11 mouse cellular contexts compared by ENCODE assay signal in the genomic region with DNA sequence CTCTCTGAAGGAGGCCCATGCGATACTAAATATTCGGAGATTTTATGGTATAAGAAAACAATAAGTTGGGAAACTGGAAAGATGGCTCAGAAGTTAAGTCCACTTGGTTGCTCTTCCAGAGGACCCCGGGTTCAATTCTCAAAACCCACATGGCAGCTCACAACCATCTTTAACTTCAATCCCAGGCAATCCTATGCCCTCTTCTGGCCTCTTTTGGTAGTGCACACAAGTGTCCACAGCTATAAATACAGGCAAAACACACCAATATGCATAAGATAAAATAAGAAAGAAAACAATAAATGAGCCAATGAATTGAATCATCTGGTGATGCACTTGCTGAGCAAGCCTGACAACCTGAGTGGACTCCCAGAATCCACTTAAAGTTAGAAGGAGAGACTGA. TPM values are rescaled to one million over a fixed set of nuclear protein-coding genes. Genes with fewer than 3 reads are reported as not detected.
DNase-seq lines count a peak whose midpoint lies in the region; ATAC-seq and TF ChIP-seq lines count a peak whose summit lies in the region.
"Had no signal": no experiment of that assay in that cellular context is flagged by ENCODE, and none has a peak within 500 bp of the region (broad histone marks: within the 10 kb centered on the region; RNA-seq: fewer than 3 reads in every experiment).

No protein-coding gene starts in this region.

- peak; percentile 66 for TF ChIP-seq CTCF in layer of hippocampus, adult 2 months (conservative IDR thresholded peaks at IDR 0.05)

- no peak overlapping the region for H3K27ac ChIP-seq in layer of hippocampus, adult 2 months
- H3K27ac ChIP-seq: kidney, embryonic 15.5 days had no signal

- DNase-seq in adrenal gland, postnatal 10 days = peak; percentile 12
- no peak for DNase-seq in adrenal gland, adult 2 months
- DNase-seq in layer of hippocampus, adult 2 months (ENCODE audit: low spot score in 2 of 2) = no peak
- no peak for DNase-seq in layer of hippocampus, postnatal 14 days (ENCODE audit: low spot score in 2 of 2)
- DNase-seq in B cell, adult 2 months = peak; percentile 37 to 45
- DNase-seq in cerebellum, postnatal 14 days = peak; percentile 65
- DNase-seq in urinary bladder, adult 2 months (ENCODE audit: low spot score) = no peak
- DNase-seq: gastrocnemius, postnatal 36 days had no signal

- no peak for ATAC-seq in frontal cortex, adult (ENCODE audit: low TSS enrichment)

- H3K4me3 ChIP-seq in layer of hippocampus, adult 2 months = no peak overlapping the region
- H3K4me3 ChIP-seq: kidney, embryonic 15.5 days had no signal

RNA-seq across cellular contexts. Expression of a gene that starts 11.3 kb away (rescaled TPM):
- total RNA-seq in adrenal gland, postnatal 10 days (2021) = 10 to 100 TPM in 1 of 2 experiments, 1 to 10 TPM in 1; 9.9 to 12.4 TPM
- 10 to 100 TPM in 1 of 2 experiments, 1 to 10 TPM in 1; 8.0 to 12.3 TPM for total RNA-seq in adrenal gland, adult 2 months (2021)
- 2.6 and 3.1 TPM in 2 replicates for polyA plus RNA-seq in adrenal gland, adult 2 months (2012; rRNA removed)
- 10 to 100 TPM; 12.7 to 13.1 TPM for total RNA-seq in layer of hippocampus, adult 2 months (2021)
- 10 to 100 TPM in 1 of 2 experiments, 1 to 10 TPM in 1; 9.2 to 10.3 TPM for total RNA-seq in layer of hippocampus, postnatal 14 days (2021)
- polyA plus RNA-seq in urinary bladder, adult 2 months (2012; rRNA removed) = 20.0 and 21.6 TPM in 2 replicates
- polyA plus RNA-seq: C2C12 had no signal

RNA-seq across cellular contexts. Expression of a gene that starts 39.1 kb away (rescaled TPM):
- total RNA-seq in adrenal gland, postnatal 10 days (2021) = 10 to 100 TPM in 1 of 2 experiments, 1 to 10 TPM in 1; 9.1 to 13.7 TPM
- total RNA-seq in adrenal gland, adult 2 months (2021) = 1 to 10 TPM; 3.5 to 7.5 TPM
- polyA plus RNA-seq in adrenal gland, adult 2 months (2012; rRNA removed) = 1.5 and 2.2 TPM in 2 replicates
- 1 to 10 TPM; 5.2 to 7.4 TPM for total RNA-seq in layer of hippocampus, adult 2 months (2021)
- total RNA-seq in layer of hippocampus, postnatal 14 days (2021) = 1 to 10 TPM; 4.3 to 5.9 TPM
- polyA plus RNA-seq in urinary bladder, adult 2 months (2012; rRNA removed) = 73.4 and 81.1 TPM in 2 replicates

Comparison
In these comparisons a context has a peak if more than half of its experiments do, and no peak if none do; other contexts are left out.
1. DNase-seq: peak in adrenal gland, postnatal 10 days (single experiment), B cell, adult 2 months (2 of 2) and cerebellum, postnatal 14 days (2 of 2); none in adrenal gland, adult 2 months (single experiment), layer of hippocampus, adult 2 months (0 of 2), layer of hippocampus, postnatal 14 days (0 of 2) and urinary bladder, adult 2 months (single experiment).